Mouse (Mus musculus) erythroblast, adult 5-6 weeks (primary cell): ENCODE data around the gene Adamts8. TPM values are rescaled to one million over a fixed set of nuclear protein-coding genes. Genes with fewer than 3 reads are reported as not detected.

Experiments
- ATAC-seq: replicated peaks from 2 replicates; pipeline ENCODE4 v1.8.0; 2016; ENCODE audit warnings: moderate number of reproducible peaks, mild to moderate bottlenecking, moderate TSS enrichment, inconsistent platforms; ENCODE audit not compliant: poor library complexity, low FRiP score, severe bottlenecking
- total RNA-seq, 2 experiments: library from RNA; stranded (forward) in 1 of 2; stranded (reverse) in 1 of 2; fragments of 150-400 nt in 1 of 2; fragments of 200-764, 138-1000 nt in 1 of 2; gene quantifications; 2 replicates each; pipeline versions ENCODE4 v1.2.3 to v1.2.4; 2015 to 2017; ENCODE audit warnings: low replicate concordance in 2 of 2

Gene Adamts8
- total RNA-seq, 2 experiments from 2014 or later, result not detected

DNA sequence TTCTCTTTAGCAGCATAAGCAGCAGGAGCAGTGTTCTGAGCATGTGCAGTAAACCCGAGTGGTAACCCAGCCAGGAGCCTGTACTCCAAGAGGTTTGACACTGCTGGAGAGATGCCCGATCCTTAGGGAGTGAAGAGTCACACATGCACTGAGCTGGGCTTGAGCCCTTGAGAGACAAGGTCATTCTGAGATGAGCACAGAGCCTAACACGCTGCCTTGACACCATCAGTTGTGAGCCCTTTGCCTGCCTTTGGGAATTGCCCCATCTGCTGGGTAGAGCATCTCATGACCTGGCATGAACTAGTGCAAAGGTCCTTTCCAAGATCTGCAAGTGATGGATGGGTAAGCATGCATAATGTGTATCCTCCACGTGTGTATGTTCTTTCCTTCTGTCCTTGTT lies 29.6 kb downstream of the Adamts8 start:
- ATAC-seq, result no peak

DNA sequence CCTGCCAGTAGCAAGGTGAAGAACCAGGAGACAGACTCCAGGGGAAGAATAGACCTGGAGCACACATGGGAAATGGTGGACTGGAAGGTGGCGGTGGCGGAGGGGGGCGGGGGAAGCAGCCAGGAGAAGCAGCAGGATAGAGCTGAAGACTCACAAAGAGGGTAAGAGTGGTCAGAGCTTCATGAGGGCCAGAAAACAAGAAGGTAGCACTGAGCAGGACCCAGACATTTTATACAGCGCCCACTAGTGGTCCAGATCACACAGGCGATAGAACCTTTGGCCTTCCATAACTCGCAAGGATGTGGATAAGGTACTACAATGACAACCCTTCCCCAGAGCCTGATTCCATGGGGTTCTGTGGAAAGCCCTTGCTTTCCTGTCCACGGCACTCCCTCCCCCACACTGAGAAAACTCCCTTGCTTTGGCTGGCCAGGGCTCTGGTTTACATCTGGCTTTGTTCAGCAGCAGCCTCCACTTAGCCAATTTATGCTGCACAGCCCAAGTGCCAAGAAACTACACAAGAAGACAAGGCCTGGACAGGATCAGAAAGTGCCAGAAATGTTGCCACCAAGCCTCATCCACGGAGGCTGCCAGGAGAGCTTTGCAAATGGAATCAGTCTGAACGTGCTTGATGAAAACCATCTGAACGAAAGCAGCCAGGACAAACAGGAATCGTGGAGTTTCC lies 34.1 kb downstream of the Adamts8 start:
- ATAC-seq, result no peak

DNA sequence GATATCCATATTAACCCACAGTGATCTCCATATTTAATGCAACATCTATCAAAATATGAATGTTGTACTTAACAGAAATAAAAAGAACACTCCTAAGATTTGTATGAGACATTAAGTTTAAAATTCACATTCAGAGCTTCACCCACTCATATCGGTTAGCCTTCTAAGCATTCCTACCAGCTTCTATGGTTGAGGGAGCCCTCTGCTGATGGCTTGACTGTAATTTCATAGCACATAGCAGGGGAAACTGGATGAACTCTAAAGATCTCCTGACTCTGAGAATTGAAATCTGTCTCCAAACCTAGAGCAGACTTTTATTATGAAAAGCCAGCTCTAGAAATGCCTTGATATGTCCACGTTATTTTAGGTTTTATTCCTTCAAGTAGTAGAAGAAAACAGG lies 38.1 kb downstream of the Adamts8 start:
- no peak for ATAC-seq

DNA sequence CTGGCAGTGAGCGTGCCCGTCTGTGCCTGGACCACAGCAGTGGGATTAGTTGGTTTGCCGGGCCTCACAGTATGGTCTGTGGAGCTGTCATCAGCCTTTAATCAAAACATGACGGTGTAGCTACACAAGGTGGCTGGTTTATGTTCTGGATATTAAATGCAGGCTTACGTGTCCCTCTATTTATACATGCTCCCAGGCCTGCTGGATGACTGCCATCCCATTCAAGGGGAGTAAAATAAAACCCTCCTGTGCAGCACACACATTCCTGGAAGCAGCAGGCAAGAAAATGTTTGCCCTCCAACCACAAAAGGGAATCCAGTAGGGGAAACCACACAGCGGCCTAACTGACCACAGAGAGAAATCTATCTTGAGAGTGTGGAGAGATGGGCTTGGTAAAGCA lies 43.4 kb downstream of the Adamts8 start:
- ATAC-seq, result no peak

DNA sequence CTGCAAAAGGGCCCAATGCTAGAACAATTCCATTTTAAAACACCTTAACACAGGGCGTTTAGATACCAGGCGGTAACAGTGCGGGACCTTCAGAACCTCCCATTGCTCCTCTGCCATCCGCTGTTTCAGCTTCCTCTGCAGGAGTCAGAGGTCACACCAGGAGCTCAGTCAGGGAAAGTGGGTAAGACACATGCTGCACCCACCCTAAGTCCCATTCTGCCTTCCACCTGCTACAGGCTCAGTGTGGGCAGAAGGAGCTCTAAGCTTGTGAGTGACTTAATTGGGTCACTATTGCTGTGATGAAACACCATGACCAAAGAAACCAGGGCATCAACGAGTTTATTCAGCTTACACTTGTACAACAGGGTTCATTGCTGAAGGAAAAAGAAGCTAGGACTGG lies 50.7 kb downstream of the Adamts8 start:
- no peak for ATAC-seq

DNA sequence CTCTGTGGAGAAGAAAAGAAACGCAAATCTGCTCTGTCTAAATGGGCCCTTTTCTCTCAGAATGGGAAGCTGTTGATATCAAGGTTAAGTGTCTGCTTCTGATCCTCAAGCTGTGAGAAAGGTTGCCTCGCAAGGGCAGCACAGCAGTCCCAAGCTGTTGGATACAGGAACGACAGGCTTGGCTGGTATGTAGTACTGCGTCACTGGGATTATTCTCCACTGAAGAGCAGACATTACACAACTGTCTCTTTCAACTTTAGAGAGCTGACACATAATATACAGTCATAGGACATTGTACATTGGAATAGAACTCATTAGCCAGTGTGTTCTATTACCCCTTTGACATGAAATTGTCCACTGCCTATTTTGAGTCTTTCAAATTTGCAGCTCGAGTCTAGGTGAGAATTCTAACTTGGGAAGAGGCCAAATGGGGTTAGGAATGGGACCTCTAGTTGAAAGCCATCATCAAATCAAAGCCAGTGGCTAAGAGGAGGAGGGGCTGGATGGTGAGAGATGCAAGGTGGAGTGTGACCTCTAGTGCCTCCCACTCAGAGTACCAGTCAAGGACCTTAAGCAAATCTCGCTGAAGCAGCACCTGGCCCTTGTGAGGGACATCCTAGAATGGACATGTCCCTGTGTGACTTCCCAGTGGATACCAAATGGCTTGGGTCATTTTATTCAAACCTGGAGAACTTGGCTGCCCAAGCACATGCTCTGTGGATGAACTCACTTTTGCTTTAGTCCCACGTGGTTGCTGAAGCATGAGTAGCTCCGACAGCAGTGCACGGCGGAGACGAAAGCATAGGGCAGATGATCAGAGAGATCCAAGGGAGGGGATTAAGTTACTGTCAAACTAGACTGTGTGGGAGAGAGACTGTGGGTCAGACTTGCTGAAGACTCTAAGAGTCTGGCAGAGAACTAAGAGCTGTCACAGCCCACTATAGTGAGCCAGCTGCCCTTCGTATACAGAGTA lies 54.5 kb downstream of the Adamts8 start:
- no peak for ATAC-seq

DNA sequence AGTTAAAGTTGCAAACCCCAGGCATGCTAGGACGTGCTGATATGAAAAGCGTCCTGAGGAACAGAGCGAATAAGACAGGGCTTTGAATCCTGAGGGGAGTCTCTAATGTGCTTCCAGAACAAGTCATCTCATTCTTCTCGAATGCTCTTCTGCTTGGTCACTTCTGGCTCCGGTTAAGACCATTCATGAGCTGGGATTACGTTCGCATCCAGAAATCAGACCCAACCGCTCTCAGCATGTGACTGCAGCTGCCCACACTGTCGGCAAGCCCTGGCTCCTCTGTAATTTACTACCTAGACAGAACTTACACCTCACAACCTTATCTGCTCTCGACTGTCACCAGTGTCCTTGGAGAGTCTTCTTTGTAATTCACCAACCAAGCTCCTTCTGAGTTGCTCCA lies 58.3 kb downstream of the Adamts8 start:
- no peak for ATAC-seq

DNA sequence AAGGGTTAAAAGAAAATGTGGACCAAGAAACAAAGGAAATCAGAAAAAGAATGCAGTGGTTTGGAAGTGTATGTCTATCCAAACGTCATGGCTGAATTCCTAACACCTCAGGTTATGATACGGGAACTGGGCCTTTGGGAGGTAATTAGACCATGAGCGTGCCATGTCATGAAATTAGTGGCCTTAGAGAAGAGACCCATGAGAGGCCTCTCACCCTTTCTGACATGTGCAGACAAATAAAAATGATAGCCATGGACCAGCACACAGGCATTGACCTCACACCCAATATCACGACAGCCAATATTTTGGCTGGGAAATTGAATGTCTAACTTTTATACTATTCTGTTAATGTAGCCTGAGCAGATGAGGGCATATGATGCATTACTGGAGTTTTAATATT lies 60.2 kb downstream of the Adamts8 start:
- no peak for ATAC-seq

DNA sequence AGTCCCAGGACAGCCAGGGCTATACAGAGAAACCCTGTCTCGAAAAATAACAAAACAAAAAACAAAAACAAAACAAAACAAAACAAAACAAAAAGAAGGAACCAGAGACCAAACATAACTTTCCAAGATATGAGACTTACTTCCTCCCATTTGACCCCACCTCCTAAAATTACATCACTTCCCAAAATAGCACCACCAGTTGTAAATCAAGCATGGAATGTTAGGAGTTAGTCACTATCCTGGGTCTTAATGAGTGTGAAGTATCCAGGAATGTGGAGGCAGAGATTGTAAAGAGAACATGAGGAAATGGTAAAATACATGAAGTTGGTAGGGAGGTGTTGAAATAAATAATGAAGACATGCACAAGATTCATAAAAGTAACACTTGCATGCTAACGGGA lies 67.0 kb downstream of the Adamts8 start:
- ATAC-seq, result no peak

DNA sequence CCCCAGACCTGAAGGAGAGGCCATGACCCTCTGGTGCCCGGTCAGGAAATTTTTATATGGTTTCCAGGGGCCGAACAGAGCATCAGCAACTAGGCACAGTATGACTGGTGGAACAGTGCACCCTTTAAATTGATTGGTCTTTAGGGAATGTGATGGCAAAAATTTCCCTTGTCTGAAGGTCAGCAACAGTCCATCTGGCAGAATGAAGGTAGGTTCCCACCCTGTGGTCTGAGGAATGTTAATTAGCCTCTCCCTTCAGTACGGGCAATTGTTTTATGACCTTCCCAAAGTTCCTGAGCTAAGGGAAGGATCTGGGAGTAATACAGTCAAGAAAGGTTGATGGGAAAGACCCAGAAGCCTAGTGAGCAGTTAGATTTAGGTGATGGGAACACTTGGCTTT lies 67.7 kb downstream of the Adamts8 start:
- ATAC-seq, result no peak

DNA sequence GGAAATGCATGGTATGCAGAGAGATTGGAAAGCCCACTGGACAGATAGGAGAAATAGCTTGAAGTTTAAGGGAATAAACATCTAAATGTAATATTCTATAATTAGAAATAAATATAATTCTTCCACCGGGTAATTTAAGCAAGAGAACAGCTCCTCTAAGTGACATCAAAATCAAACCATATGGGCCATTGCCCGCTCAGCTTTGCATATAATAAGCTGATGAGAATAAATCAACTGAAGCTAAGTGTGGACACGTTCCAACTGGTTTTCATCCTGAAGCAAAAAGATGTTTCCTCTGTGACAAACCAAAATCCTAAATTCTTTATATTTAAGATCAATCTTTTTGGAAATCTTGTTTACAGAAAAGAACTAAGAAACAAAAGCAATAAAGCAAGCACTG lies 68.4 kb downstream of the Adamts8 start:
- ATAC-seq, result no peak

DNA sequence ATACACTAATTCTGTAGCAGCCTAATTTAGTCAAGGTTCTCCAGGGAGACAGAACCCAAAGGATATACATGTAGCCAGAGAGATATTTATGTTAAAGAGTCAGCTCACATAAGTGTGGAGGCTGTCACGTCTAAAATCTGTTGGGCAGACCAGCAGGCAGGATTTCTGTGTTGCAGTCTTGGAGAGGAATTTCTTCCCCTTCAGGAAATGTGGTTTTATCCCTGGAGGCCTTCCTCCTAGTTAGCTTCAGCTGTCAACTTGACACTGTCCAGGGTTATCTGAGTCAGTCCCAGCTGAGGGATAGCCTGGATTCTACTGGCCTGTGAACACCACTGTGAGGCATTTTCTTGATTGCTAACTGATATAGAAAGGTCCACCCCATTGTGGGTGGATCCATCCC lies 69.2 kb downstream of the Adamts8 start:
- ATAC-seq, result no peak

DNA sequence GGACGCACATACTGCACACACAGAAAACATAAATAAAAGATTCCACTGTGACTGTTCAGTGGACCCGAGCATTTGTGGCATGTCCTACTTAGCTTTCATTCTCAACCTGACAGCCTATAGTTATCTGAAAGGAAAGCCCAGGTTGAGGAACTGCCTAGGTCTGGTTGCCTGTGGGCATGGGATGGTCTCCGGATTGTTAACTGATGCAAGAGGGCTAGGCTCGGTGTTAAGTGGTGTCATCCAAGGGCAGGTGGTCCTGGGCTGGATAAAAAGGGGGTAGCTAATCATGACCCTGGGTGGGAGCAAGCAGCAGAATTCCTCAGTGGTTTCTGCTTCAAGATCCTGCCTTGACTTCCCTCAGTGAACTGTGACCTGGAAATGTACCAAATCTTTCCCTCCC lies 70.3 kb downstream of the Adamts8 start:
- ATAC-seq, result no peak

DNA sequence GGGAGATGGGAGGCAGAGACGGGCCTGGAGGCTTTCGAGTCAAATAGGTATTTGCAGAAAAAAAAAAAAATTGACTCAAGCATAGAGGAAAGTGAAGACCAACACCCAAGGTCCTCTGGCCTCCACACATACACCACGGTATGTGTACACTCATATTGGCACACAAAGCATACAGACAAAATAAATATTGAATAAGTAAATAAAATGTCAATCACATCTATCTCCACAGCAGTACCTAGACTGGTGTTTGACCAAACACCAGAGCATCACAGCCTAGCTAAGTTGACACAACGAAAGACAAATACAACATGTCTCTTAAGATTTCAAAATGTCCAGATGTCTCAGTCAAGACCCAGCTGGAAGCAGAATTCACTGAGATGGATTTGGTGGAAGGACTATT lies 71.1 kb downstream of the Adamts8 start:
- no peak for ATAC-seq

Other genes starting within 250 kb of the Adamts8 start
- gene Adamts15, start 20.1 kb upstream of the Adamts8 start, total RNA-seq (2015; ENCODE audit: low replicate concordance), result 0.21 TPM in 1 of 2 replicates, not detected in the other
- gene Adamts15, start 20.1 kb upstream of the Adamts8 start, total RNA-seq (2017; ENCODE audit: low replicate concordance), result not detected in 2 replicates
- gene Zbtb44, start 88.1 kb downstream of the Adamts8 start, total RNA-seq (2015; ENCODE audit: low replicate concordance), result 49.5 and 62.1 TPM in 2 replicates
- gene Zbtb44, start 88.1 kb downstream of the Adamts8 start, total RNA-seq (2017; ENCODE audit: low replicate concordance), result 59.5 and 60.2 TPM in 2 replicates
- not detected in 2 replicates for gene St14, start 189.3 kb downstream of the Adamts8 start, total RNA-seq (2015; ENCODE audit: low replicate concordance)
- 0.84 and 3.4 TPM in 2 replicates for gene St14, start 189.3 kb downstream of the Adamts8 start, total RNA-seq (2017; ENCODE audit: low replicate concordance)